Mouse (Mus musculus) liver, postnatal 0 days (tissue): ENCODE data around the gene Atp8a1. TPM values are rescaled to one million over a fixed set of nuclear protein-coding genes. Genes with fewer than 3 reads are reported as not detected.

Experiments
- ATAC-seq: fragments of 200-750 bp; cut with Nextera tagmentation; 2 replicates; pipeline ENCODE4 v1.8.0; 2017; ENCODE audit warnings: mild to moderate bottlenecking, moderate library complexity
- DNase-seq: peaks from one replicate; pipeline ENCODE4 v3.0.0-alpha.2; 2016
- H3K27ac ChIP-seq: fragments of 300-500 bp; sonication (generic); 2 replicates; pipeline ENCODE4 v1.5.1; 2014; ENCODE audit warnings: antibody characterized with exemption, moderate library complexity, mild to moderate bottlenecking, low read depth
- H3K27me3 ChIP-seq: fragments of 300-500 bp; sonication (generic); 2 replicates; pipeline ENCODE4 v1.6.1; 2014; ENCODE audit warnings: low read length, control low read depth, mixed read lengths; ENCODE audit not compliant: insufficient read depth
- H3K36me3 ChIP-seq: fragments of 300-500 bp; sonication (generic); replicated peaks from 2 replicates; pipeline ENCODE4 v1.6.1; 2014; ENCODE audit warnings: mild to moderate bottlenecking, control low read depth, low read length, moderate library complexity, mixed read lengths; ENCODE audit not compliant: insufficient read depth
- H3K4me1 ChIP-seq: fragments of 300-500 bp; sonication (generic); 2 replicates; pipeline ENCODE4 v1.6.1; 2014; ENCODE audit warnings: antibody characterized with exemption, mild to moderate bottlenecking, control low read depth; ENCODE audit not compliant: insufficient read depth
- H3K4me2 ChIP-seq: fragments of 300-500 bp; sonication (generic); 2 replicates; pipeline ENCODE4 v1.6.1; 2014; ENCODE audit warnings: low read depth, mild to moderate bottlenecking, low read length, moderate library complexity, mixed read lengths
- H3K4me3 ChIP-seq: fragments of 300-500 bp; sonication (generic); 2 replicates; pipeline ENCODE4 v1.5.1; 2014; ENCODE audit warnings: low read depth, low read length
- H3K9ac ChIP-seq: fragments of 300-500 bp; sonication (generic); replicated peaks from 2 replicates; pipeline ENCODE4 v1.6.1; 2014; ENCODE audit warnings: mild to moderate bottlenecking, moderate library complexity
- H3K9me3 ChIP-seq: fragments of 300-500 bp; sonication (generic); 2 replicates; pipeline ENCODE4 v1.6.1; 2016; ENCODE audit warnings: mild to moderate bottlenecking, control low read depth, low read length, mixed read lengths
- CTCF ChIP-seq: sonication (generic); IDR thresholded peaks from 2 replicates; pipeline ENCODE4 v1.5.1; 2016; ENCODE audit warnings: antibody characterized with exemption, low read depth
- EP300 ChIP-seq: IDR thresholded peaks from 2 replicates; pipeline ENCODE4 v1.6.1; 2016; ENCODE audit warnings: antibody characterized with exemption, low read depth, mild to moderate bottlenecking
- WGBS: fragments of 180-500 bp; shearing (Covaris S2); extraction: QIAGEN DNeasy Blood & Tissue Kit; methylation state at CpG from one replicate; pipeline ENCODE4 v1.1.7; 2014; ENCODE audit not compliant: insufficient replicate concordance; 5-methylcytosine and 5-hydroxymethylcytosine counted together
- polyA plus RNA-seq: library from polyadenylated mRNA; unstranded; fragments of >200 nt; fragmentation: Nextera tagmentation; extraction: Ambion mirVana; gene quantifications from 2 replicates; pipeline ENCODE4 v1.2.1, GENCODE M21; 2015

The Atp8a1 gene
- polyA plus RNA-seq, 1 experiment from 2014 or later: 18.5 TPM

DNA sequence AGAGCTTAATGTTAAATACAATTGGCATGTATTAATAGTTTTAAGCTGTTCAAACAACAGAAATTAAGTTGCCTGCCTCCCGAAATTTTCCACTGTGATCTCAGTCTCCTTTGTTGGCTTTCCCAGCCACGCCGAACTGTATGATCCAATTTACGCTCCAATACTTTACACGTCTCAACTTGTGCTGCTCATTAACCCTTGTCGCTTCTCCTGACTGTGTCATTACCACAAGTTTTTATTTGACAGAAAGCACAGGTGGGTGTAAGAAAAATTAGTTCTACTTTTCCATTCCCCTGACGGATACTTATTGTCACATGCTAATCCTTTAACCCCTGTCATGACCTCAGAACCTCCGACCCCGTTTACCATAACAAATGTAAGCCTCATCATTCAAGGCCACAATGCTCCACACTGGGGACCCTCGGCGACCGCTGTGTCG lies 190.4 kb downstream of the Atp8a1 start:
- Histone ChIP-seq H3K27me3 (no peaks in the 10 kb centered on the region), H3K27ac (no peak overlapping the region), H3K4me2 (no peak overlapping the region), H3K4me1 (no peaks in the 10 kb centered on the region), H3K36me3 (peaks cover 15% of the 10 kb centered on the region), H3K9me3 (no peaks in the 10 kb centered on the region), H3K9ac (no peak overlapping the region), H3K4me3 (no peak overlapping the region)
- ATAC-seq (no peak), DNase-seq (no peak)
- no peak for TF ChIP-seq EP300
- TF ChIP-seq CTCF: no peak
- WGBS: 85% methylated on average over 13 of the region's 13 CpGs

DNA sequence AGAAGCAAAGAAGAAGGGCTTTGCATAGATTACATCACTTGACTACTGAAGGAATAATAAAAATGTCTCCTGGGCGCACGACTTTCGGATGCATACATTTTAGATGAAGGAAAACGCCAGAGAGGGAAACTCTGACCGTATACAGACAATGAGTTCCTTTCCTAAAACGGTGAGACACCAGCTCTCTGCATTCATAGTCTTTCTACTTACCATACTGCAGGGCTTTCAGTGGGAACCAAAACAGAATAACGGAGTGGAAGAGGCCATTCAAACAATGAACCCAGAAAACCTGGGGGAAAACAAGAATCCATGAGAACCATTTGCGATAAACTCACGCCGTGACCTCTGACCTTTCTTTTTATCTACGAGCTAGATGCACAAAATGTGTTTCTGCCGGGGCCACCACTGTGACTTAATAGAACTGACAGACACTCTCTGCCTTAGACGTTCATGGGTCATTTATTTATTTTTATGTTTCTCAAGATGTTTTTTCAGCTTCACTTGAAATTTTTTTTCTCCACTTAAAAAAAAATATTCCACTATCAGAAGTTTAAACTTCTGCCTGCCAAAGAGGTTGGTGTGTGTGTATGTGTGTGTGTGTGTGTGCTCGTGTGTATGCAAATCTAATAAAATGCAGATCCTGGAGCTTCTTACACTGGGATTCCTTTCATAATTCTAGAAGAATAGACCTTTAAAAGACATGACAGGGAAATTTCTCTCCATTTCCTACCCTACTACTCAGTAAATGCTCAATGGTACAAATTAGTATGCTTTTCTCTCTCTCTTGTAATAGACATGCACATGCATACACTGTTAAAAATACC lies 191.3 kb downstream of the Atp8a1 start:
- no peaks in the 10 kb centered on the region for H3K27me3 ChIP-seq
- no peak overlapping the region for H3K4me2 ChIP-seq
- H3K4me3 ChIP-seq: no peak overlapping the region
- peaks cover 12% of the 10 kb centered on the region for H3K36me3 ChIP-seq
- H3K27ac ChIP-seq: no peak overlapping the region
- H3K4me1 ChIP-seq: no peaks in the 10 kb centered on the region
- no peak for ATAC-seq
- no peak for DNase-seq
- no peak for TF ChIP-seq EP300
- no peak overlapping the region for H3K9ac ChIP-seq
- H3K9me3 ChIP-seq: no peaks in the 10 kb centered on the region
- 83% methylated on average over 14 of the region's 14 CpGs for whole genome bisulfite sequencing

DNA sequence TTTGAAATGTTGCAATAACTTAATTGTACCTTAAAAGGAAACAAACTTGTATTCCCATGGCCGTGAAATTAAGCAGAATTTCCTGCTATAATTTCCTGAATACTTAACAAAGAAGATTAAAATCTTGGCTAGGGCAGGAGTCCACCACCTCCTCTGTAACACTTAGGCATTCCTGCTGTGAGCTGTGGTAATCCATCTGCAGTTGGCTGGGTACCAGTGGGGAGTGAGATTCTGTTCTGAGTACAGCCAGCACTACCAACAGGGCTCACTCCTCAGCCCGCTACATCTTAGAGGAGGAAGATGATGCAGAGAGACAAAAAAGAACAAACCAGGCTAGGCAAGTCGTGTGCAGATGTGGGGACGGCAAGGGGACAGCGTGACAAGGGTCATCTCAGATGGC lies 192.7 kb downstream of the Atp8a1 start:
- TF ChIP-seq EP300 (no peak), CTCF (no peak)
- H3K4me2 ChIP-seq: no peak overlapping the region
- no peak overlapping the region for H3K4me3 ChIP-seq
- no peaks in the 10 kb centered on the region for H3K4me1 ChIP-seq
- no peak overlapping the region for H3K27ac ChIP-seq
- H3K9ac ChIP-seq: no peak overlapping the region
- 88% methylated on average over 5 of the region's 5 CpGs for WGBS
- no peak for DNase-seq
- H3K9me3 ChIP-seq: no peaks in the 10 kb centered on the region
- H3K36me3 ChIP-seq: peaks cover 13% of the 10 kb centered on the region
- no peaks in the 10 kb centered on the region for H3K27me3 ChIP-seq
- no peak for ATAC-seq

DNA sequence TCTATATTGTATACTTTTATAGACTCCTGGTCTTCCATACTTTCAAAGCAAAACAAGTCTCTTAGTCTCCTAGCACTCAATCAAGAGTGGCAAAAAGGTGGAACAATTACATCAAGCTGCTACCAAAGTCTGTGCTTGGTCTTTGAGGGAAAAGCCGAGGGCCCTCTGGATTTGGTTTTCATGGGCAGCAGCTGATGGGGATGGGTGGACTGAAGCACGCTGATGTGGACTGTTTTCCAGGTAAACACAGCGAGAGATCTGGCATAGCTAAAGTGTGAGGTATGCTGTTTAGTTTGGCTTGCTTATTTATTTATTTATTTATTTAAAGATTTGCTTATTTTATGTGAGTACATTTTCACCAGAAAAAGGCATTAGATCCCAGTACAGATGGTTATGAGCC lies 193.7 kb downstream of the Atp8a1 start:
- Histone ChIP-seq H3K4me2 (no peak overlapping the region), H3K36me3 (peaks cover 13% of the 10 kb centered on the region), H3K9me3 (no peaks in the 10 kb centered on the region), H3K9ac (no peak overlapping the region), H3K4me1 (no peaks in the 10 kb centered on the region), H3K4me3 (no peak overlapping the region), H3K27ac (no peak overlapping the region), H3K27me3 (no peaks in the 10 kb centered on the region)
- no peak for ATAC-seq
- TF ChIP-seq CTCF (no peak), EP300 (no peak)
- DNase-seq: no peak
- 87% methylated on average over 3 of the region's 3 CpGs for WGBS

DNA sequence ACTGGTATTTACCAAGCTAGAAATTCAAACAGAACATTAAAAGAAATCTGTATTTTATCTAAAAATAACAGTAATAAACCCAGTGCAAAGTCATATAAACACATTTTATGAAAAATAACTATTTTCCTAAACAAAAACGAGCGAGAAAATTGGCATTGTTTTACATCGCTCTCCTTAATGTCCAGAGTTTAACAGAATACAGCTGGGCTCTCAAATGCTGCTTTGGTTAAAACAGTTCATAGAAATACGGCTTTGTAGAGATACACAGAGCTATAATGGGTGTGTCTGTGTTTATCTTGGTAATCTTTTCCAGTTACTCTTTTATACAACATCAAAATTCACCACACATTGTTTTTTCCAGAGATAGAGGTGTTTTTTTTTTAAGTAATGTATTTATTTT lies 194.8 kb downstream of the Atp8a1 start:
- peaks cover 16% of the 10 kb centered on the region for H3K36me3 ChIP-seq
- DNase-seq: no peak
- H3K27ac ChIP-seq: no peak overlapping the region
- H3K9me3 ChIP-seq: no peaks in the 10 kb centered on the region
- no peaks in the 10 kb centered on the region for H3K27me3 ChIP-seq
- no peak overlapping the region for H3K4me2 ChIP-seq
- H3K4me1 ChIP-seq: no peaks in the 10 kb centered on the region
- no peak for ATAC-seq
- no peak overlapping the region for H3K4me3 ChIP-seq
- no peak overlapping the region for H3K9ac ChIP-seq
- 89% methylated on average over 4 of the region's 4 CpGs for WGBS
- TF ChIP-seq CTCF (no peak), EP300 (no peak)

DNA sequence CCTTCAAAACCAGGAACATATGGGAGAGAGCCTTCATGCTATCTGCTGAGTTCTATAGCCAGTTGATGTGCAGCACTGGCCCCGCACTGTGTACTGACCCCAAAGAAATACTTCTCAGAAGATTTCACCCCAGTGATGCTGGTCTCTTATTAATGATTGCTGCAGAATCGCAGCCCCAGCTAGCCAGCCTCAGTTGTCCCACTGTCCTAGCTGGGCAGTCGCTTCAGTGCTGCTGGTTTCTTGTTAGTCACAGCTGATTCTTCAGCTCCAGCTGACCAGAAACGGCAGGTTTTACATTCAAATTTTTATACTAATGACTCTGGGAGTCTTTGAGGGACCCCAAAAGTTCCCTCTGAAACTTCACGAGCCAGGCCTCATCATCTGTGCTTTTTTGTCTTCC lies 197.2 kb downstream of the Atp8a1 start:
- Histone ChIP-seq H3K4me3 (no peak overlapping the region), H3K4me1 (no peaks in the 10 kb centered on the region), H3K36me3 (peaks cover 17% of the 10 kb centered on the region), H3K9ac (no peak overlapping the region), H3K9me3 (no peaks in the 10 kb centered on the region), H3K27ac (no peak overlapping the region), H3K4me2 (no peak overlapping the region), H3K27me3 (no peaks in the 10 kb centered on the region)
- DNase-seq (no peak), ATAC-seq (no peak)
- 91% methylated on average over 5 of the region's 5 CpGs for WGBS
- TF ChIP-seq CTCF: no peak
- no peak for TF ChIP-seq EP300
